Mouse (Mus musculus) embryonic fibroblast, embryonic 13.5 days (primary cell): ENCODE measurements at regions not wholly inside any gene's neighbourhood (a gene's known extent, or its start where the extent isn't known, plus 50 kb on each side); places are given as distances from the start of the nearest gene placed in this dataset.

Experiments used
- CTCF ChIP-seq: IDR thresholded peaks from 2 replicates; pipeline ENCODE4 v1.5.1; 2011; ENCODE audit warnings: mild to moderate bottlenecking, control low read depth, low read length, moderate library complexity, borderline replicate concordance; ENCODE audit not compliant: insufficient read depth
- POLR2A ChIP-seq: IDR thresholded peaks from 2 replicates; pipeline ENCODE4 v1.6.1; 2011; ENCODE audit warnings: low read depth, mild to moderate bottlenecking, control low read depth, low read length, moderate library complexity

DNA sequence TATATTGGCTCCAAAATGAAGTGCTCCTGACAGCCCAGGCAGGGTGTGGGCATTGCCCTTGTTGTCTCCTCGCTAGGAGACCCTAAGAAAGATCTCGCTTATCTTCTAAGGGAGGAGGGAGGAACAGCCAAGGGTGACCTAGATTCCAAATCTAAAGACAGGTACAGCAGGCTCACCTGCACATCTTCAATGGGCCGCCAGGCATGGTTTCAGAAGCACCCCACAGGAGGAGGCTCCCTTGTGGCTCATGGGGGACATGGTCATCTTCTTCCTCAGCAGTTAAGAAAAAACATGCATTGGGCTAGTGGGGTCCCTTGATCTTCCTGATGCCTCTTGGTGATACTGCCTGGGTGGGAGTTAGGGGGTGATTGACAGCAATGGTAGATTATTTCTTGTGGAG is 71.0 kb upstream of the Mef2a start:
- TF ChIP-seq CTCF (no peak), POLR2A (no peak)
